Mouse (Mus musculus): ENCODE measurements around the gene Fam205c. TPM values are rescaled to one million over a fixed set of nuclear protein-coding genes. Genes with fewer than 3 reads are reported as not detected.
"Not testable (repeated sequence)": the region's sequence is repeated elsewhere in the genome, so short reads cannot be mapped to it uniquely, and the experiment has no call there.

Fam205c gene
- total and polyA plus RNA-seq, 2 experiments from 2014 or later, result 0.23 TPM; not detected in 1

DNA sequence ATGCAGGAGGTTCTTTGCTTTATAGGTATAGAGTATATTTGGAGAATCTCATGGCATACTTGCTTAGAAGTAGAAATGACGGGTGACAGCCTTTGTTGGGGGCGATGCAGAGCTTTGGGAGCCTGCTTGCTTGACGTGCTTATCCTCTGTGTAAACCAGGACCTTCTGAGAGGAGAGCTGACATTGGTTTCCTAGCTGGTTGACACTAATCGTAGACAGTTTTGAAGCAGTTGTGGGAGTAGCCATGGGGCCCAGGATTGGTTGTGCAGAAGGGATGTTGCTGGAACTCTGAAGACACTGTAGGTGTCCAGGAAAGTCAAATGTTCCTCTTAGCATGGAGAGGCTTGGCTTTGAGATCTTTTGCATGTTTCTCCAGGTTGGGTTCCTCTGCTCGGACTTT is 5.8 kb downstream of the Fam205c start:
- no peak overlapping the region for H3K4me3 ChIP-seq (ENCODE audit: low read depth, low read length)
- 80% methylated on average over 5 of the region's 5 CpGs for WGBS
- TF ChIP-seq CTCF (IDR thresholded peaks at IDR 0.05; ENCODE audit: low read depth) (no peak), EP300 (IDR thresholded peaks at IDR 0.05; ENCODE audit: low read depth) (no peak)
- no peak overlapping the region for H3K4me2 ChIP-seq (ENCODE audit: low read depth, low read length)
- no peaks in the 10 kb centered on the region for H3K4me1 ChIP-seq (ENCODE audit: control insufficient read depth, insufficient read depth)
- H3K9me3 ChIP-seq (replicated peaks; ENCODE audit: control insufficient read depth, low read length), result no peaks in the 10 kb centered on the region
- no peaks in the 10 kb centered on the region for H3K36me3 ChIP-seq (replicated peaks; ENCODE audit: control insufficient read depth, insufficient read depth, low read length)
- no peak overlapping the region for H3K9ac ChIP-seq (replicated peaks; ENCODE audit: low read depth, low read length)
- DNase-seq (ENCODE audit: low spot score) (no peak), ATAC-seq (ENCODE audit: insufficient read depth, low read depth) (no peak)
- H3K27me3 ChIP-seq (ENCODE audit: control insufficient read depth, insufficient read depth, low read length), result no peaks in the 10 kb centered on the region
- H3K27ac ChIP-seq (ENCODE audit: low read depth), result no peak overlapping the region

GRCm38 (mm10) chr4:42867390-42867789 is 6.6 kb downstream of the Fam205c start:
- no peak for ATAC-seq (ENCODE audit: insufficient read depth, low read depth)
- no peak for TF ChIP-seq CTCF (IDR thresholded peaks at IDR 0.05; ENCODE audit: low read depth)
- TF ChIP-seq EP300 (IDR thresholded peaks at IDR 0.05; ENCODE audit: low read depth), result no peak
- Histone ChIP-seq H3K4me2 (ENCODE audit: low read depth, low read length) (no peak overlapping the region), H3K9ac (replicated peaks; ENCODE audit: low read depth, low read length) (no peak overlapping the region), H3K27me3 (ENCODE audit: control insufficient read depth, insufficient read depth, low read length) (no peaks in the 10 kb centered on the region), H3K4me1 (ENCODE audit: control insufficient read depth, insufficient read depth) (no peaks in the 10 kb centered on the region), H3K27ac (ENCODE audit: low read depth) (no peak overlapping the region), H3K9me3 (replicated peaks; ENCODE audit: control insufficient read depth, low read length) (no peaks in the 10 kb centered on the region), H3K4me3 (ENCODE audit: low read depth, low read length) (no peak overlapping the region), H3K36me3 (replicated peaks; ENCODE audit: control insufficient read depth, insufficient read depth, low read length) (no peaks in the 10 kb centered on the region)
- DNase-seq (ENCODE audit: low spot score), result no peak
- WGBS, result 43% methylated on average over 3 of the region's 3 CpGs

GRCm38 (mm10) chr4:42863487-42863886 is 10.5 kb downstream of the Fam205c start:
- H3K9me3 ChIP-seq (replicated peaks; ENCODE audit: control insufficient read depth, low read length); H3K4me2 ChIP-seq (ENCODE audit: low read depth, low read length); H3K4me3 ChIP-seq (ENCODE audit: low read depth, low read length); H3K27ac ChIP-seq (ENCODE audit: low read depth); H3K27me3 ChIP-seq (ENCODE audit: control insufficient read depth, insufficient read depth, low read length); H3K36me3 ChIP-seq (replicated peaks; ENCODE audit: control insufficient read depth, insufficient read depth, low read length); H3K4me1 ChIP-seq (ENCODE audit: control insufficient read depth, insufficient read depth); ATAC-seq (ENCODE audit: insufficient read depth, low read depth); H3K9ac ChIP-seq (replicated peaks; ENCODE audit: low read depth, low read length); DNase-seq (ENCODE audit: low spot score): not testable (repeated sequence)
- 79% methylated on average over 5 of the region's 5 CpGs for WGBS

DNA sequence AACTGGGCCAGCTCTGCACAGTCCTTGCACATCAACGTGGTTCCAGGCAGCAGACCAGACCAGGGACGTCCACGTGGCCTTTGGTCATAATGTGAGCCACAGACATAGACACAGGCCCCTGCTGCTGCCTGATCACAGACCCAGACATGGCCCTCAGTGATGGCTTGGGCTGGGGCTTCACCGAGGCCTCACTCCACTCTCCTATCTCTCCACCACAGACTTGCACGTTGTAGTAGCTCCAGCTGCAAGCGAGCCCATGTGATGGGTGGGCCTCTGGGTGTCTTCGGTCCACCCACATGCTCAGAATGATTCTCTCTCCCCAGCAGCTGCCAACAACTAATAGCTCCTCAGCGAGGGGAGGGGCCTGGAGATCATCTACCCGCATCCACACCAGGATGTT is 13.6 kb downstream of the Fam205c start:
- not testable (repeated sequence) for H3K4me2 ChIP-seq (ENCODE audit: low read depth, low read length); H3K9ac ChIP-seq (replicated peaks; ENCODE audit: low read depth, low read length); H3K36me3 ChIP-seq (replicated peaks; ENCODE audit: control insufficient read depth, insufficient read depth, low read length); H3K27ac ChIP-seq (ENCODE audit: low read depth); H3K4me3 ChIP-seq (ENCODE audit: low read depth, low read length); H3K4me1 ChIP-seq (ENCODE audit: control insufficient read depth, insufficient read depth); DNase-seq (ENCODE audit: low spot score); ATAC-seq (ENCODE audit: insufficient read depth, low read depth); H3K27me3 ChIP-seq (ENCODE audit: control insufficient read depth, insufficient read depth, low read length); H3K9me3 ChIP-seq (replicated peaks; ENCODE audit: control insufficient read depth, low read length)
- WGBS, result 75% methylated on average over 9 of the region's 9 CpGs

- not testable (repeated sequence) for H3K9me3 ChIP-seq (replicated peaks; ENCODE audit: control insufficient read depth, low read length); H3K4me2 ChIP-seq (ENCODE audit: low read depth, low read length); H3K36me3 ChIP-seq (replicated peaks; ENCODE audit: control insufficient read depth, insufficient read depth, low read length); H3K4me1 ChIP-seq (ENCODE audit: control insufficient read depth, insufficient read depth); H3K4me3 ChIP-seq (ENCODE audit: low read depth, low read length); DNase-seq (ENCODE audit: low spot score); H3K27ac ChIP-seq (ENCODE audit: low read depth); H3K27me3 ChIP-seq (ENCODE audit: control insufficient read depth, insufficient read depth, low read length); ATAC-seq (ENCODE audit: insufficient read depth, low read depth); H3K9ac ChIP-seq (replicated peaks; ENCODE audit: low read depth, low read length)
- 68% methylated on average over 1 of the region's 1 CpGs for WGBS
Observed at GRCm38 (mm10) chr4:42856671-42857070, 17.4 kb downstream of the Fam205c start, which contains the start of gene Gm12394. Gene Gm12394 (minus strand): TSS chr4:42856771.

DNA sequence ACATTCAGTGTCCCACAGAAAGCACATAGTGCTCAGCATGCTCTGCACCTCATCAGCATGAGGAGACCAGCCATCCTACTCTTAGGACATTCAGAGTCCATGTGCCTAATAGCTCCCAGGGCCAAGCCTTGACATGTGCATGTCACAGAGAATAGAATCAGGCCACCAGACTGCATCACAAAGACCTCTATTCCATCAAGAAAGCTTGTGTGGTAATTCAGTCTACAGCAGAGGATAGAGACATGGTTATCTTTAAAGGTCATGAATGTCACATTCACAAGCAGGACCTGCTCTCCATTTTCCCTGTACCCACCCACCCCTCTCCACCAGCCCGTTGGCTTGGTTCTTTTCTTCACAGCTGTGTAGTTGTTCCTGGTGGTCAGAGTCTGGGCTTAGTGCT is 20.2 kb downstream of the Fam205c start, which contains the start of gene Fam205a1:
Gene Fam205a1, minus strand, starts transcription at position 101 of the 400 bp plus-strand sequence.
- H3K27me3 ChIP-seq (ENCODE audit: control insufficient read depth, insufficient read depth, low read length); DNase-seq (ENCODE audit: low spot score); H3K9me3 ChIP-seq (replicated peaks; ENCODE audit: control insufficient read depth, low read length); ATAC-seq (ENCODE audit: insufficient read depth, low read depth); H3K9ac ChIP-seq (replicated peaks; ENCODE audit: low read depth, low read length); H3K4me3 ChIP-seq (ENCODE audit: low read depth, low read length); H3K36me3 ChIP-seq (replicated peaks; ENCODE audit: control insufficient read depth, insufficient read depth, low read length); H3K4me2 ChIP-seq (ENCODE audit: low read depth, low read length); H3K4me1 ChIP-seq (ENCODE audit: control insufficient read depth, insufficient read depth); H3K27ac ChIP-seq (ENCODE audit: low read depth): not testable (repeated sequence)
- WGBS, result no CpG with 5 or more reads among the region's 1 CpGs

Other genes with a start within 250 kb of the Fam205c start
- not detected in 2 replicates for gene Gm2564, start 244.5 kb downstream of the Fam205c start, total RNA-seq (2014; rRNA removed; ENCODE audit: low replicate concordance)
- 0.22 and 0.27 TPM in 2 replicates for gene Gm2564, start 244.5 kb downstream of the Fam205c start, polyA plus RNA-seq (2015; fragmentation: Nextera tagmentation; extraction: Ambion mirVana)
- gene Ccl27b, start 219.0 kb downstream of the Fam205c start, total RNA-seq (2014; rRNA removed; ENCODE audit: low replicate concordance), result not detected in 2 replicates
- not detected in 2 replicates for gene Ccl27b, start 219.0 kb downstream of the Fam205c start, polyA plus RNA-seq (2015; fragmentation: Nextera tagmentation; extraction: Ambion mirVana)
- gene Il11ra2, start 212.3 kb downstream of the Fam205c start, total RNA-seq (2014; rRNA removed; ENCODE audit: low replicate concordance), result not detected in 2 replicates
- not detected in 2 replicates for gene Il11ra2, start 212.3 kb downstream of the Fam205c start, polyA plus RNA-seq (2015; fragmentation: Nextera tagmentation; extraction: Ambion mirVana)
- gene 4930578G10Rik, start 138.7 kb downstream of the Fam205c start, total RNA-seq (2014; rRNA removed; ENCODE audit: low replicate concordance), result not detected in 2 replicates
- not detected in 2 replicates for gene 4930578G10Rik, start 138.7 kb downstream of the Fam205c start, polyA plus RNA-seq (2015; fragmentation: Nextera tagmentation; extraction: Ambion mirVana)
- not detected in 2 replicates for gene Ccl19, start 117.7 kb downstream of the Fam205c start, total RNA-seq (2014; rRNA removed; ENCODE audit: low replicate concordance)
- not detected in 2 replicates for gene Ccl19, start 117.7 kb downstream of the Fam205c start, polyA plus RNA-seq (2015; fragmentation: Nextera tagmentation; extraction: Ambion mirVana)
- gene Ccl21a, start 100.2 kb downstream of the Fam205c start, total RNA-seq (2014; rRNA removed; ENCODE audit: low replicate concordance), result 13.1 and 21.8 TPM in 2 replicates
- gene Ccl21a, start 100.2 kb downstream of the Fam205c start, polyA plus RNA-seq (2015; fragmentation: Nextera tagmentation; extraction: Ambion mirVana), result 19.0 and 26.8 TPM in 2 replicates
- not detected in 2 replicates for gene Fam205a1, start 20.3 kb downstream of the Fam205c start, total RNA-seq (2014; rRNA removed; ENCODE audit: low replicate concordance)
- not detected in 2 replicates for gene Fam205a1, start 20.3 kb downstream of the Fam205c start, polyA plus RNA-seq (2015; fragmentation: Nextera tagmentation; extraction: Ambion mirVana)
- gene Gm12394, start 17.5 kb downstream of the Fam205c start, total RNA-seq (2014; rRNA removed; ENCODE audit: low replicate concordance), result not detected in 2 replicates
- 0.05 and 0.07 TPM in 2 replicates for gene Gm12394, start 17.5 kb downstream of the Fam205c start, polyA plus RNA-seq (2015; fragmentation: Nextera tagmentation; extraction: Ambion mirVana)
- 4.1 and 13.2 TPM in 2 replicates for gene Phf24, start 42.4 kb upstream of the Fam205c start, total RNA-seq (2014; rRNA removed; ENCODE audit: low replicate concordance)
- gene Phf24, start 42.4 kb upstream of the Fam205c start, polyA plus RNA-seq (2015; fragmentation: Nextera tagmentation; extraction: Ambion mirVana), result 5.0 and 5.3 TPM in 2 replicates
- 41.8 and 59.1 TPM in 2 replicates for gene Dnajb5, start 75.6 kb upstream of the Fam205c start, total RNA-seq (2014; rRNA removed; ENCODE audit: low replicate concordance)
- 12.5 and 18.2 TPM in 2 replicates for gene Dnajb5, start 75.6 kb upstream of the Fam205c start, polyA plus RNA-seq (2015; fragmentation: Nextera tagmentation; extraction: Ambion mirVana)
- gene 1700022I11Rik, start 95.4 kb upstream of the Fam205c start, total RNA-seq (2014; rRNA removed; ENCODE audit: low replicate concordance), result not detected in 2 replicates
- 0.19 and 0.41 TPM in 2 replicates for gene 1700022I11Rik, start 95.4 kb upstream of the Fam205c start, polyA plus RNA-seq (2015; fragmentation: Nextera tagmentation; extraction: Ambion mirVana)
- gene Vcp, start 126.3 kb upstream of the Fam205c start, total RNA-seq (2014; rRNA removed; ENCODE audit: low replicate concordance), result 166 and 201 TPM in 2 replicates
- gene Vcp, start 126.3 kb upstream of the Fam205c start, polyA plus RNA-seq (2015; fragmentation: Nextera tagmentation; extraction: Ambion mirVana), result 398 and 438 TPM in 2 replicates
- 4.5 and 4.9 TPM in 2 replicates for gene Fancg, start 136.3 kb upstream of the Fam205c start, total RNA-seq (2014; rRNA removed; ENCODE audit: low replicate concordance)
- gene Fancg, start 136.3 kb upstream of the Fam205c start, polyA plus RNA-seq (2015; fragmentation: Nextera tagmentation; extraction: Ambion mirVana), result 4.6 and 4.9 TPM in 2 replicates
- gene Pigo, start 151.6 kb upstream of the Fam205c start, total RNA-seq (2014; rRNA removed; ENCODE audit: low replicate concordance), result 11.3 and 25.2 TPM in 2 replicates
- gene Pigo, start 151.6 kb upstream of the Fam205c start, polyA plus RNA-seq (2015; fragmentation: Nextera tagmentation; extraction: Ambion mirVana), result 11.4 and 12.5 TPM in 2 replicates
- 77.9 and 130 TPM in 2 replicates for gene Stoml2, start 157.5 kb upstream of the Fam205c start, total RNA-seq (2014; rRNA removed; ENCODE audit: low replicate concordance)
- gene Stoml2, start 157.5 kb upstream of the Fam205c start, polyA plus RNA-seq (2015; fragmentation: Nextera tagmentation; extraction: Ambion mirVana), result 171 and 174 TPM in 2 replicates
- 15.9 and 27.1 TPM in 2 replicates for gene Fam214b, start 172.0 kb upstream of the Fam205c start, total RNA-seq (2014; rRNA removed; ENCODE audit: low replicate concordance)
- 12.8 and 13.4 TPM in 2 replicates for gene Fam214b, start 172.0 kb upstream of the Fam205c start, polyA plus RNA-seq (2015; fragmentation: Nextera tagmentation; extraction: Ambion mirVana)
- gene Unc13b, start 184.7 kb upstream of the Fam205c start, total RNA-seq (2014; rRNA removed; ENCODE audit: low replicate concordance), result 45.7 and 51.8 TPM in 2 replicates
- gene Unc13b, start 184.7 kb upstream of the Fam205c start, polyA plus RNA-seq (2015; fragmentation: Nextera tagmentation; extraction: Ambion mirVana), result 5.1 and 5.4 TPM in 2 replicates

Measured in heart, postnatal 0 days (tissue).